ENCODE assay signal across 12 mouse cellular contexts in genomic region chr6:148283224-148283881, GRCm38 (mm10).
A peak's percentile ranks its signal among the peaks of the same experiment; 100 is the strongest.
DNase-seq lines count a peak whose midpoint lies in the region; ATAC-seq and TF ChIP-seq lines count a peak whose summit lies in the region.
"Had no signal": no experiment of that assay in that cellular context is flagged by ENCODE, and none has a peak within 500 bp of the region (broad histone marks: within the 10 kb centered on the region; RNA-seq: fewer than 3 reads in every experiment).

No protein-coding gene starts in this region.

- TF ChIP-seq POLR2A in small intestine, adult 2 months (IDR thresholded peaks at IDR 0.05; ENCODE audit: low read depth, low read length): no peak

- TF ChIP-seq CTCF in small intestine, adult 2 months (IDR thresholded peaks at IDR 0.05; ENCODE audit: extremely low read depth, insufficient read length, insufficient replicate concordance, low read depth, low read length): no peak
- no peak for TF ChIP-seq CTCF in left cerebral cortex, adult 2 months (IDR thresholded peaks at IDR 0.05)

- H3K4me2 ChIP-seq in liver, embryonic 12.5 days: no peak overlapping the region
- H3K4me2 ChIP-seq in lung, embryonic 15.5 days: no peak overlapping the region

- no peak overlapping the region for H3K27ac ChIP-seq in liver, embryonic 12.5 days
- peak overlapping the region; percentile 34; the same call in 1 of the 2 replicates for H3K27ac ChIP-seq in lung, embryonic 15.5 days
- peak overlapping the region; percentile 42; the same call in 1 of the 2 replicates for H3K27ac ChIP-seq in small intestine, adult 2 months (ENCODE audit: insufficient read depth, low read depth, low read length)
- no peak overlapping the region for H3K27ac ChIP-seq in left cerebral cortex, adult 2 months
- H3K27ac ChIP-seq: macrophage had no signal

- no peaks in the 10 kb centered on the region for H3K27me3 ChIP-seq in liver, embryonic 12.5 days (replicated peaks)
- H3K27me3 ChIP-seq in lung, embryonic 15.5 days: no peaks in the 10 kb centered on the region
- H3K27me3 ChIP-seq in small intestine, adult 2 months (ENCODE audit: control insufficient read depth, insufficient read depth, low read length): no peaks in the 10 kb centered on the region

- WGBS in liver, embryonic 12.5 days (ENCODE audit: insufficient replicate concordance): 41% methylated on average over 4 of the region's 4 CpGs
- WGBS in lung, embryonic 15.5 days: 20% methylated on average over 4 of the region's 4 CpGs
- 72% methylated on average over 4 of the region's 4 CpGs for WGBS in small intestine, adult 2 months

- peak; percentile 15; the same call in 1 of the 2 replicates for ATAC-seq in liver, embryonic 12.5 days
- ATAC-seq in hematopoietic stem cell, adult 5-6 weeks (replicated peaks in 1 of 2; ENCODE audit: insufficient read depth in 1 of 2, low FRiP score in 2 of 2, low TSS enrichment in 1 of 2, low read depth in 1 of 2, poor library complexity in 2 of 2, severe bottlenecking in 2 of 2): peak; percentile 81 to 91
- ATAC-seq in lung, embryonic 15.5 days (ENCODE audit: borderline replicate concordance, extremely low read depth, low FRiP score, low TSS enrichment): peak; percentile 80; the same call in 1 of the 2 replicates
- no peak for ATAC-seq in erythroblast, adult 5-6 weeks (replicated peaks; ENCODE audit: low FRiP score, poor library complexity, severe bottlenecking)
- ATAC-seq: forebrain, embryonic 16.5 days had no signal

- peaks cover 5% of the 10 kb centered on the region for H3K4me1 ChIP-seq in liver, embryonic 12.5 days
- H3K4me1 ChIP-seq in lung, embryonic 15.5 days: peaks cover 8% of the 10 kb centered on the region
- peaks cover 10% of the 10 kb centered on the region; the same call in 1 of the 2 replicates for H3K4me1 ChIP-seq in small intestine, adult 2 months (ENCODE audit: control insufficient read depth, insufficient read depth, insufficient read length, low read length)

- H3K4me3 ChIP-seq in liver, embryonic 12.5 days: no peak overlapping the region
- H3K4me3 ChIP-seq in lung, embryonic 15.5 days: no peak overlapping the region
- no peak overlapping the region for H3K4me3 ChIP-seq in small intestine, adult 2 months (ENCODE audit: low read depth, low read length)
- H3K4me3 ChIP-seq in left cerebral cortex, adult 2 months: no peak overlapping the region

- no peak for DNase-seq in liver
- DNase-seq in left cerebral cortex, adult 2 months (ENCODE audit: extremely low spot score in 1 of 2, low spot score in 2 of 2): no peak
- DNase-seq: cerebellum, postnatal 14 days; heart, postnatal 14 days; right cerebral cortex, postnatal 4 days had no signal

- no peaks in the 10 kb centered on the region for H3K36me3 ChIP-seq in liver, embryonic 12.5 days
- H3K36me3 ChIP-seq in lung, embryonic 15.5 days: no peaks in the 10 kb centered on the region
- H3K36me3 ChIP-seq in small intestine, adult 2 months (ENCODE audit: control insufficient read depth, insufficient read depth, low read length): no peaks in the 10 kb centered on the region

- no peak overlapping the region for H3K9ac ChIP-seq in liver, embryonic 12.5 days
- H3K9ac ChIP-seq in lung, embryonic 15.5 days: no peak overlapping the region

- no peaks in the 10 kb centered on the region for H3K9me3 ChIP-seq in liver, embryonic 12.5 days (replicated peaks)
- no peaks in the 10 kb centered on the region for H3K9me3 ChIP-seq in lung, embryonic 15.5 days

- intact Hi-C loops in left cerebral cortex, adult 2 months (cut with DNase I): no loop called here

Comparison
In these comparisons a context has a peak if more than half of its experiments do, and no peak if none do; other contexts are left out.
1. H3K27ac ChIP-seq: peak in lung, embryonic 15.5 days (single experiment) and small intestine, adult 2 months (single experiment); none in liver, embryonic 12.5 days (single experiment) and left cerebral cortex, adult 2 months (single experiment).